Mouse (Mus musculus): ENCODE data around the gene Paqr7. TPM values are rescaled to one million over a fixed set of nuclear protein-coding genes. Genes with fewer than 3 reads are reported as not detected.

Gene Paqr7
- polyA plus RNA-seq, 1 experiment from 2014 or later, result 3.8 TPM

DNA sequence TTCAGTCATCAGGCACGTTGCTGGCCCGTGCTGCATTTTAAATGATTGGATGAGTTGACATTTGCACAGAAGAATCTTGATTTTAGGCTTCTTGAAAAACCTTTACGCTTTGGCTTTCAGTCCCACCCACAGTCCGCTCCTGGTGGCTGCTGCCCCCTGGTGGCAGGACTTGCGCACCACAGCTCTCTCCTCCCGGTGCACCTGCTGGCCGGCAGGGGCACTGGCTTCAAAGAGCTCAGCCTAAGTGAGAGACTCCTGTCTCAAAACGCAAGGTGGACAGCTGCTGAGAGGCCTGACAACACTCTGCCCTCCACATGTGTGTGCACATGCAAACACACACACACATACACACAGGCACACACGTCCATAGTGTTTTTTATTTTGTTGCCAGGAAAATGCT is 18.5 kb upstream of the Paqr7 start:
- Histone ChIP-seq H3K4me1 (peaks cover 19% of the 10 kb centered on the region), H3K36me3 (replicated peaks) (peaks cover 44% of the 10 kb centered on the region), H3K4me3 (replicated peaks) (no peak overlapping the region), H3K4me2 (no peak overlapping the region), H3K27ac (peak overlapping the region; percentile 51; the same call in 1 of the 2 replicates), H3K9ac (no peak overlapping the region), H3K9me3 (no peaks in the 10 kb centered on the region), H3K27me3 (peaks cover 5% of the 10 kb centered on the region; the same call in 1 of the 2 replicates)
- peak; percentile 48 for ATAC-seq (ENCODE audit: low FRiP score)
- 12% methylated on average over 9 of the region's 9 CpGs for WGBS

DNA sequence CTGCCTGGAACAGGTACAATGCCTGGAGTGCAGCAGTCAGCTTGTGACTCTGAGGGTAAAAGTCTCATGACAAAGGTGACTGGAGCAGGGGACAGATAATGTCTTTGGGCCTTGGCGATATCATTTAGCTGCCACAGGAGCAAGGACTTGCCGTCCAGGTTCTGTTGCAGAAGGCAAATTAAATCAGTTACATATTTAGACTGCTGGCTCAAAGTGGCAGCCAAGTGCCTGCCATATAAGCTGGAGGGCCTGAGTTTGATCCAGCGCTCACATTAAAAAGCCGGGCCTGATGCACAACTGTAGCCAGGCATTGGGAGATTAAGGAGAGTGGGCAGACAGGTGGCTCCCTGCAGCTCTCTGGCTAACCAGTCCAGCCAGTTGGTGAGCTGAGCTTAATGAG is 16.7 kb upstream of the Paqr7 start:
- H3K4me1 ChIP-seq, result peaks cover 9% of the 10 kb centered on the region

DNA sequence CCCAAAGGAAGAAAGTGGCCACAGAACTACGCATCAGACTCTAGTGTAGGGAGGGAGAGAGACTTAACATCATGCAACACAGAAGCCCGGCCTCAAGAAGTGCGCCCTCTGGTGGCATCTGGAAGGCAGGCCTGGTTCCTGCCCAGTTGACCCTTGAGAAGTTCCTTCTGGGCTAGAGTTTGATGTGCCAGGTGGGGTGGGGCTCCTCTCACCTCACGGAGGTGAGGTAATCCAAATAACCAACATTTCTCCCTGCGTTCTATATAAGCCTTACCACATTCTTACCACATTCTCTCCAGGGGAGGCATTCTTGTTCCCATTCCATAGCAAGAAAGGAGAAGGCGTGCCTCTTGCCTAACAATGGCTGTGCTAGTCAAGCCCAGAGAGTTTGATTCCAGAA is 15.6 kb upstream of the Paqr7 start:
- WGBS, result 21% methylated on average over 6 of the region's 6 CpGs
- no peak overlapping the region for H3K27ac ChIP-seq
- peaks cover 9% of the 10 kb centered on the region for H3K4me1 ChIP-seq
- no peak overlapping the region for H3K9ac ChIP-seq
- H3K9me3 ChIP-seq, result no peaks in the 10 kb centered on the region
- H3K27me3 ChIP-seq, result peaks cover 5% of the 10 kb centered on the region; the same call in 1 of the 2 replicates
- ATAC-seq (ENCODE audit: low FRiP score), result no peak
- peaks cover 20% of the 10 kb centered on the region for H3K36me3 ChIP-seq (replicated peaks)
- no peak overlapping the region for H3K4me3 ChIP-seq (replicated peaks)
- no peak overlapping the region for H3K4me2 ChIP-seq

More for the DNA sequence above, 16.7 kb upstream of the Paqr7 start:
- H3K4me3 ChIP-seq (replicated peaks), result no peak overlapping the region
- ATAC-seq (ENCODE audit: low FRiP score), result no peak
- peaks cover 5% of the 10 kb centered on the region; the same call in 1 of the 2 replicates for H3K27me3 ChIP-seq
- no peak overlapping the region for H3K4me2 ChIP-seq
- peaks cover 30% of the 10 kb centered on the region for H3K36me3 ChIP-seq (replicated peaks)
- 89% methylated on average over 4 of the region's 4 CpGs for WGBS
- no peak overlapping the region for H3K9ac ChIP-seq
- H3K27ac ChIP-seq, result no peak overlapping the region
- H3K9me3 ChIP-seq, result no peaks in the 10 kb centered on the region

DNA sequence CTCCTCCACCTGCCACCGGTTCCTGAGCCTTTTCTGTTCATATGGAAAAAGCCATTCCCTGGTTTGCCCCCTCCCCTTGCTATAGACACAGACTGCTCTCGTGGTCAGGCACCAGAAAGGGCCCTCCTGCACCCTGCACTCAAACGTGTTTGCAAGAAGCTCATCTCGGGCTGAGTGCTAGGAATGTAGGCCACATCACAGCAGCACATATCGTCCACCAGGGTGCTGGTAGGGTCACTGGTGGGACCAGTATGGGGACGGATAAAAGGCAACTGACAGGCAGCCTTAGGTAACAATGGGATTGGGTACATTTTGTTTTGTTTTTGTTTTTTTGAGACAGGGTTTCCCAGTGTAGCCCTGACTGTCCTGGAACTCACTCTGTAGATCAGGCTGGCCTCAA is 15.2 kb upstream of the Paqr7 start:
- peaks cover 5% of the 10 kb centered on the region; the same call in 1 of the 2 replicates for H3K27me3 ChIP-seq
- no peak overlapping the region for H3K4me2 ChIP-seq
- H3K36me3 ChIP-seq (replicated peaks), result peaks cover 16% of the 10 kb centered on the region
- no peak for ATAC-seq (ENCODE audit: low FRiP score)
- H3K9me3 ChIP-seq, result no peaks in the 10 kb centered on the region
- WGBS, result 65% methylated on average over 6 of the region's 6 CpGs
- H3K4me3 ChIP-seq (replicated peaks), result no peak overlapping the region
- peaks cover 9% of the 10 kb centered on the region for H3K4me1 ChIP-seq
- H3K27ac ChIP-seq, result no peak overlapping the region
- H3K9ac ChIP-seq, result no peak overlapping the region

DNA sequence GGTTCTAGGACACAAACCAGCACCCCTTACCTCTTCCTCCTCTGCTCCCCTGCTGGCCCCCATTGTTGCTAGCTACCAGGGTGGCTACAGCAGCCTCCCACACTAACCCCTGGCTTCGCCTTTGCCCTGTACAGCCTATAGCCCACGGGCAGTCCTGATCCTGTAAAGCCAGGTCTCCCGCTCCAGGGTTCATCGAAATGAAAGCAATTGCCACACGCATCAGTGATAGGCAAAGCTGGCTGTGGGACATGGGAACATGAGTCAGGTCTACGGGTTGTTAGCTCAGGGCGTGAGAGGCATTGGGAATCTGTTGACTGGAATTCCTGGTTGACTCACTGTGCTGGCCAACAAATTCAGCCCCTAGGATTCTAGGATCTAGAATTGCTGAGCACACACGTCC is 14.1 kb upstream of the Paqr7 start:
- 87% methylated on average over 8 of the region's 8 CpGs for WGBS

DNA sequence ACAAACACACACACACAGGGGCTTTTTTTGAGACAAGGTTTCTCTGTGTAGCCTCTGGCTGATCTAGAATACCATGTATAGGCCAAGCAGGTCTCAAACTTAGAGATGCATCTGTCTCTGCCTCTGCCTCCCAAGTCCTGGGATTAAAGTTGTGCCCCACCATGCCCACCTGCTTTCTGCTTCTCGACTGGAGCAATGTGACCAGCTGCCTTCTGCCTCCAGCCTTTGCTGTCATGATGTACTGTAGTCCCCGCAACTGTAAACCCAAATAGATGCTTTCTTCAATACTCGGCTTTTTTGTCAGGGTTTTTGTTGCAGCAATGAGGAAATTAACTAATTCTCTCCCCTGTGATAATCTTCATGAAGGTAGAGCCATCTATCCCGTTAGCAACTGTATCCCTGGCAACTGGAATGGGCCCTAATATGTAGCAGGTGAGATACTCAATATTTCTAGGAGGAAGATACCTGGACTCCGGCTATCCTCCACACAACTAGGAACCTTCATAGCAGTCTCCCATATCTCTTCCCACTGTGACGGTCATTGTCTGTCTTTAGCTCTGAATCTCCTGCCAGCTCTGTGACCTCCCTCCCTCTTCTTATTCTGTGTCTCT is 13.3 kb upstream of the Paqr7 start:
- Histone ChIP-seq H3K4me3 (replicated peaks) (no peak overlapping the region), H3K9ac (no peak overlapping the region), H3K4me1 (peaks cover 7% of the 10 kb centered on the region), H3K27me3 (peaks cover 5% of the 10 kb centered on the region; the same call in 1 of the 2 replicates), H3K4me2 (no peak overlapping the region), H3K27ac (no peak overlapping the region), H3K36me3 (replicated peaks) (no peaks in the 10 kb centered on the region), H3K9me3 (no peaks in the 10 kb centered on the region)
- 65% methylated on average over 6 of the region's 6 CpGs for WGBS
- no peak for ATAC-seq (ENCODE audit: low FRiP score)

More for the DNA sequence above, 14.1 kb upstream of the Paqr7 start:
- Histone ChIP-seq H3K4me3 (replicated peaks) (no peak overlapping the region), H3K36me3 (replicated peaks) (peaks cover 4% of the 10 kb centered on the region; the same call in 1 of the 2 replicates), H3K9ac (no peak overlapping the region), H3K4me1 (peaks cover 9% of the 10 kb centered on the region), H3K9me3 (no peaks in the 10 kb centered on the region), H3K27me3 (peaks cover 5% of the 10 kb centered on the region; the same call in 1 of the 2 replicates), H3K4me2 (no peak overlapping the region), H3K27ac (no peak overlapping the region)
- no peak for ATAC-seq (ENCODE audit: low FRiP score)

DNA sequence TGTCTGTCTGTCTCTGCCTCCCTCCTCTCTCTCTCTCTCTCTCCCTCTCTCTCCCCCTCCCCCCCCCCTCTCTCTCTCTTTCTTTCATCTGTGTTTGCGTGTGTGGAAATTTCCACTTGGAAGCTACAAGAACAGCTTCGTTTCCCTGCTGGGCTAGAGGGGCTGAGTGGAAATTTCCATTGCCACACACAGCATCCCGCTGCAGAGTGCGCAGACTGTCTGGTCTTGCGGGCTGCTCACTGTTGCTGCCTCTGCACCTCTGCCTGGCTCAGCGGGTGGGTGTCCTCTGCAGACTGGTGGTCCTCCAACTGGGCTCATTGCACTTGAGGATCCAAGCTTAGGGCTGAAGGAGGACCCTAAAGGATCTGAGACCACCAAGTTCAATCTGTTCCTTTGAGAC is 12.8 kb upstream of the Paqr7 start:
- ATAC-seq (ENCODE audit: low FRiP score), result no peak
- H3K9ac ChIP-seq, result no peak overlapping the region
- WGBS, result 62% methylated on average over 6 of the region's 6 CpGs
- H3K36me3 ChIP-seq (replicated peaks), result no peaks in the 10 kb centered on the region
- no peak overlapping the region for H3K4me2 ChIP-seq
- peaks cover 2% of the 10 kb centered on the region; the same call in 1 of the 2 replicates for H3K4me1 ChIP-seq
- no peak overlapping the region for H3K4me3 ChIP-seq (replicated peaks)
- H3K27me3 ChIP-seq, result peaks cover 5% of the 10 kb centered on the region; the same call in 1 of the 2 replicates
- no peak overlapping the region for H3K27ac ChIP-seq
- H3K9me3 ChIP-seq, result no peaks in the 10 kb centered on the region

DNA sequence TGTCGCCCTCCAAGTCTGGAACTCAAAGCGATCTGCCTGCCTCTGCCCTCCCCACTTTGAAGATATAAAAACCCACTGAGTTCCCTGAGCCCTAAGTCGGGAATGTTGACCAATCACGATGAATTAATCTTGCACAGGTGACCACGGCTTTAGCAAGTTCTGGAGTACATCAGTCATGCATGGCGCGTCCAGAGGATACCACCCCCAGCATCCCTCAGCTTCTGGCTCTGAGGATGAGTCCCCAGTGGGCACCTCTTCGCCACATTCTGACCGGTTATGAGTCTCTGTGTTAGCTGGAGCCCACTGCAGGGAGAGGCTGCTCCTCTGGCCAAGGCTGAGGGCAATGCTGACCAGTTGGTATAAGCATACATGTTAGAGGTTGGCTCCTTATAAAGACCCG is 12.3 kb upstream of the Paqr7 start:
- H3K9me3 ChIP-seq, result no peaks in the 10 kb centered on the region
- H3K4me3 ChIP-seq (replicated peaks), result no peak overlapping the region
- ATAC-seq (ENCODE audit: low FRiP score), result no peak
- H3K27ac ChIP-seq, result no peak overlapping the region
- H3K27me3 ChIP-seq, result peaks cover 5% of the 10 kb centered on the region; the same call in 1 of the 2 replicates
- no peaks in the 10 kb centered on the region for H3K36me3 ChIP-seq (replicated peaks)
- 88% methylated on average over 10 of the region's 10 CpGs for WGBS
- no peak overlapping the region for H3K9ac ChIP-seq
- H3K4me1 ChIP-seq, result no peaks in the 10 kb centered on the region
- H3K4me2 ChIP-seq, result no peak overlapping the region

DNA sequence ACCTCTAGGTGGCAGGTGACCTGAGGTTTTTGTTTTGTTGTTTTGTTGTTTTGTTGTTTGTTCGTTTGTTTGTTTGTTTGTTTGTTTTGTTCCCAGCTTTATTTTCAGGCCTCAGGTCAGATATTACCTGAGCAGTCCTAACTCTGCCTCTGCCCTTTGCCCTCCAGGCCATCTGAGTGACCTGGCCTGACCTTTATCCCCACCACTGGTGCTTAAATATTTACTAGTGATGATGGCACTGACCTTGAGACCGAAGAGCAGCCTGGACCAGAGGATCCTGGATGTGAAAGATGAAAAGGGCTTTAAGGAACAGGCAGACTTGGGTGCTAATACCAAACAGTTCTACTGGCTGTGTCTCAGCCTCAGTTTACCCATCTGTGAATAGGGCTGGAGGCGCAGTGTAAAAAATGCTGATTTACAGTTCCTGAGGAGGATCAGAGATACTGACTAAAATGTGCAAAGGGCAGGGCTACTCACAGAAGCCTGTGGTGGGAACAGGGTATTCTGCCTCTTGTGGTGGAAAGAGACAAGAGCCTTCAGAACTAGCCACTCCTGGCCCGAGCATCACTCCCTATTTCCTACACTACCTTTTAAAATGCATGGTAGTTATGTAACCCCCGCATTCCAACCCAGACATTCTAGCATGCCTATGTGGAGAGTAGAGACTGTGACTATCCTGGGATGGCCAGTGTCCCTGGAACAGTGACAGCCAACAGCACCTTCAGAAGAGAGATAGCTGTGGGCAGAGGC is 11.2 kb upstream of the Paqr7 start:
- no peaks in the 10 kb centered on the region for H3K9me3 ChIP-seq
- 92% methylated on average over 5 of the region's 5 CpGs for WGBS

GRCm38 (mm10) chr4:134488211-134488610 is 8.3 kb upstream of the Paqr7 start:
- H3K4me2 ChIP-seq, result no peak overlapping the region
- H3K9me3 ChIP-seq, result no peaks in the 10 kb centered on the region
- WGBS, result 92% methylated on average over 5 of the region's 5 CpGs
- no peaks in the 10 kb centered on the region; the same call in 1 of the 2 replicates for H3K4me1 ChIP-seq
- no peaks in the 10 kb centered on the region for H3K27me3 ChIP-seq
- no peak for ATAC-seq (ENCODE audit: low FRiP score)
- H3K27ac ChIP-seq, result no peak overlapping the region
- no peaks in the 10 kb centered on the region for H3K36me3 ChIP-seq (replicated peaks)
- no peak overlapping the region for H3K9ac ChIP-seq
- no peak overlapping the region for H3K4me3 ChIP-seq (replicated peaks)

More for the DNA sequence above, 11.2 kb upstream of the Paqr7 start:
- no peaks in the 10 kb centered on the region for H3K4me1 ChIP-seq
- H3K4me3 ChIP-seq (replicated peaks), result no peak overlapping the region
- no peak overlapping the region for H3K27ac ChIP-seq
- H3K27me3 ChIP-seq, result peaks cover 5% of the 10 kb centered on the region; the same call in 1 of the 2 replicates
- no peak overlapping the region for H3K4me2 ChIP-seq
- no peak for ATAC-seq (ENCODE audit: low FRiP score)
- H3K36me3 ChIP-seq (replicated peaks), result no peaks in the 10 kb centered on the region
- no peak overlapping the region for H3K9ac ChIP-seq

DNA sequence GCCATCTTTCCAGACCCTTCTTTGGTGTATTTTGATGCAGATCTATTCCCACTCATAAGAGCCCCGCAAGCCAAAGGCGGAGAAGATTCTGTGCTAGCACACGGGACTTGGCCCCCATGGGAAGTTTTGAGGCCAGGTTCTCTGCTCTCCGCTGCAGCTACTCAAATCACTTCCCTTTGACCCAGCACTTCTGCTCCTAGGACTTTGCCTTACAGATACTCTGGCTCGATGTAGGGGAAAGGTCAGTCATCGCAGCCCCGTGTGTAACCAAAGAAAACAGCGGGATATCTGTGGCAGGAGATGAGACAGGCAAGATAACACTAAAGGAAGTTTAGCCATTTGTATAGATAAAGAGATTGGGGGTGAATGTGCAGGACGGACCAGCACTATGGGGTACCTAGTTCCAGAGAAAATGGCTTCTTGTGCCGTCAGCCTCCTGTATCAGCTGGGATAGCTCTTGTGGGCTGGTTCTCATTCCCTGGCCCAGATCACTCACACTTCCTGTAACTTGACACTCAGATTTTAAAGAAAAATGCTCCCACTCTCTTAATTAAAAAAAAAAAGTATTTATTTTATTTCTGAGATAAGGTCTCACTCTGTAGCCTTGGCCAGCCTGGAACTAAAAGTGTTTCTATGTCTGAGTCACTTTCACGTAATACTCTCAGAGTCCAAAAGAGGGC is 6.4 kb upstream of the Paqr7 start:
- Histone ChIP-seq H3K36me3 (replicated peaks) (no peaks in the 10 kb centered on the region), H3K4me3 (replicated peaks) (no peak overlapping the region), H3K27ac (no peak overlapping the region), H3K9ac (no peak overlapping the region), H3K27me3 (no peaks in the 10 kb centered on the region), H3K4me2 (no peak overlapping the region), H3K4me1 (peaks cover 5% of the 10 kb centered on the region), H3K9me3 (no peaks in the 10 kb centered on the region)
- no peak for ATAC-seq (ENCODE audit: low FRiP score)
- 90% methylated on average over 11 of the region's 11 CpGs for WGBS

- no peaks in the 10 kb centered on the region for H3K36me3 ChIP-seq (replicated peaks)
- H3K27ac ChIP-seq, result no peak overlapping the region
- peaks cover 10% of the 10 kb centered on the region for H3K4me1 ChIP-seq
- peaks cover 2% of the 10 kb centered on the region; the same call in 1 of the 2 replicates for H3K27me3 ChIP-seq
- ATAC-seq (ENCODE audit: low FRiP score), result no peak
- no peak overlapping the region for H3K9ac ChIP-seq
- 81% methylated on average over 6 of the region's 6 CpGs for WGBS
- no peak overlapping the region for H3K4me2 ChIP-seq
- H3K9me3 ChIP-seq, result no peaks in the 10 kb centered on the region
- no peak overlapping the region for H3K4me3 ChIP-seq (replicated peaks)
These were observed 4.8 kb upstream of the Paqr7 start for GRCm38 (mm10) chr4:134491716-134492115.
